Mouse (Mus musculus): ENCODE data around the gene Fes.
"Not testable (repeated sequence)": the region's sequence is repeated elsewhere in the genome, so short reads cannot be mapped to it uniquely, and the experiment has no call there.

Fes gene

DNA sequence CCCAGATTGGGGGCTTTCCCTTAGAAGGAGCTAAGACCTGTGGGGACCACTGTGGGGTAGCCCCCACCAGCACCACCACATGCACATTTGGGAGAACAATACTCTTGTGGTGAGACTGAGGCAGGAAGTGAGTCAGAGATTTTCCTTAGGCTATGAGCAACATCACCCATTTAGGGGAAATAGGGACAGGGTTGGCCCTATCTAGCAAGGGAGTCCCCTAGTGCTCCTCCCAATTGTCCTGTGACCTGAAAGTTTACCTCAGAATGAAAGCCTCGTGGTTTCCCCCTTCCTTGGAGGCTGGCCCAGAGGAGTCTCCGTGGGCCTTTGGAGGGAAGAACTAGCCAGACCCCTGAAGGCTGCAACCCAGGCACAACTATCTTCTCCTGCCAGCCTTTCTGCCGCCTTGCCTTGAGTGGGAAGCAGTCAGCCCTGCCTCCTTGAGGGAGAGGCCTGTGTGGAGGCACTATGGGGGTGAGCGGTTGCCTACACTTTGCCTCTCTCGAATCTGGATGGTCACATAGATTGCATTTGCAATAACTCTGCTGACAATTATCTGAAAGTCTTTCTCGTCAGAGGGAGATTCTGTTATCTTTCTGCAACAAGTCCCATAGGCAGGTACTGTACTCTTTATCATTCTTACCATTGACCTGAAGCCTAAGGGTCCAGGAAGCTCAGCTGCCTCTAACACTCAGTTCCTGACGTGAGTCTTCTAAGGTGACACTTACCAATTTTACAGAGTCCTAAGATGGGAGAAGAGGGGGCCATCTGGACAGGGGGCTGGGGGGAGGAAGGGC lies 16.6 kb upstream of the Fes start:
- DNase-seq (ENCODE audit: low spot score): no peak

DNA sequence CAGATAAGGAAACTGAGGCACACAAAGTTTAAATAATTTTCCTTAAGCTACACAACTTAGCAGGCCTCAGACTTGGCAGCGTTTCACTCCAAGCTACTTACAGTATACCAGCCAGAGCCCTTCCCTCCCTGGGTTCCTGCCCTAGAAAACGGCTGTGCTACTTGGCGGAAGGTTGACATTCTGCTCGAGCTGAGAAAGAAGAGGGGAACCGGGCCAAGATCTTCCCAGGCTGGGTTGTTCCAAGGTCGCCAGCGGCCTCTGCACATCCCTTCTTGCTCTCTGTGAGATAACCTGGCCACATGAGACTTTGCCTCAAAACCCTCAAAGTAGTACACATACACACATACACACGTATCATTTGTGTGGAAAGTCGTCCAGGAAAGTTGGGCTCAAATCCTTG lies 15.8 kb upstream of the Fes start:
- peak; percentile 77 for DNase-seq (ENCODE audit: low spot score)

DNA sequence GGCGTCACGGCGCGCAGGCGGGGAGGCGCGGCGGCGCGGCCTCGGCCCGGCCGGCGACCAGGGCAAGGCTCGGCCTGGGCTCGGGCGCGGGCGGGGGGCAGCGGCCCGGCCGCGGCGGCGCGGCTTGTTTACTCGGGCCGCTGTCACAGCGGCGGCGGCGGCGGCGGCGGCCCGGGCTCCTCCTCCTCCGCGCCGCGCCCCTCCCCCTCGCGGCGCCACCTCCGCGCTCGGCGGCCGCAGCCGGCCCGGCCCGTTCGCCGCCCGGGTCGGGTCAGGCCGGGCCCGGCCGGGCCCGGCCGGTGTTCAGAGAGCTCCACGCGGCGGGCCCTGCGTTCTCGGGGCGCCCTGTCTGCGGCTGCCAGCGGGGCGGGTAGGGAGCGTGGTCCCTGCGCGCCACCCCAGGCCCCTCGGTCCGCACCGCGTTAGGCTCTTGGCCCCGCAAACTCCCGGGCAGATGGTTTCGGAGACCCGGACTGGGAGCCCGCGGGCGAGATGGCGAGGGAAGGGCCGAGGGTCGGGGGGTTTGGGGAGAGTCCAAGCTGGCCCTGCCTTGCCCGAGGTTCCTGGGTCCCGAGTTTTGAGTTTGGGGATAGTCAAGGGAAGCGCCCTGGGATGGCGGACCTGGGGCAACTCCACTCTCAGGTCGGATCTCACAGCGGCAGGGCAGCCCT lies 15.0 kb upstream of the Fes start:
- DNase-seq (ENCODE audit: low spot score): peak; percentile 77

DNA sequence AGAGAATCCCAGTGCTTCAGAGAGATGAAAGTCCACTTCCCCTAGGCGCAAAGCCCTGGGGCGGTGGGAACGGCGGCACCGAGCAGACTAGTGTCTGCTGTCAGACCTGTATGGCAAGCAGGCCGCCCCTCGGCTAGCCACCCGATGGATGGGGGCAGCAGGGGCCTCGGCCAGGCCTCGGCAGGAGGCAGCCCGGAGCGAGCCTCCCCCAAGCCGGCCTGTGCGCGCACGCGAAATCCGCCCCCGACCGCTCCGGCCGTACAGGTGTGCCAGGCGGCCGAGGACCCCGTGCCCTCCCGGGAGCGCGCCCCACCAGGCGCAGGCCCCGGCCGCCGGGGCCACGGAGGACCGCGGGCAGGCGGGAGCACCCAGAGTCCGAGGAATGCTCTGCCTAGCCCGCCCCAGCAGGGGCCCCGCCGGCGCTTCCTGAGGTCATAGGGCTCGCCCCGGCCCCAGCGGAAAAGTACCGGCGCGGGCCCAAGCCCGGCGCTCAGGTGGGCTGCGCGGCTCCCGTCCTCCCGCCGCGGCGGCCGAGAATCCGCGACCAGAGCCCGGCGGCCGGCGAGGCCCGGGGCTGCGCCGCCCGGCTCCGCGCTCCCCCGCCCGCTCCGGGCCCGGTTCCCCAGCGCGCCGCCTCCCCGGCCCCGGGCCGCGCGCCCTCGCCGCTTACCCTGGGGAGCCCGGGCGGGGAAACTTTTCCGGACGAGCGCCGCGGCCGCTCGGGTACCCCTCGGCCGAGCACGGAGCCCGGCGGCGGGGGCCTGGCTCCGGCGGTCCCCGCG lies 14.3 kb upstream of the Fes start:
- peak; percentile 42 for DNase-seq (ENCODE audit: low spot score)

DNA sequence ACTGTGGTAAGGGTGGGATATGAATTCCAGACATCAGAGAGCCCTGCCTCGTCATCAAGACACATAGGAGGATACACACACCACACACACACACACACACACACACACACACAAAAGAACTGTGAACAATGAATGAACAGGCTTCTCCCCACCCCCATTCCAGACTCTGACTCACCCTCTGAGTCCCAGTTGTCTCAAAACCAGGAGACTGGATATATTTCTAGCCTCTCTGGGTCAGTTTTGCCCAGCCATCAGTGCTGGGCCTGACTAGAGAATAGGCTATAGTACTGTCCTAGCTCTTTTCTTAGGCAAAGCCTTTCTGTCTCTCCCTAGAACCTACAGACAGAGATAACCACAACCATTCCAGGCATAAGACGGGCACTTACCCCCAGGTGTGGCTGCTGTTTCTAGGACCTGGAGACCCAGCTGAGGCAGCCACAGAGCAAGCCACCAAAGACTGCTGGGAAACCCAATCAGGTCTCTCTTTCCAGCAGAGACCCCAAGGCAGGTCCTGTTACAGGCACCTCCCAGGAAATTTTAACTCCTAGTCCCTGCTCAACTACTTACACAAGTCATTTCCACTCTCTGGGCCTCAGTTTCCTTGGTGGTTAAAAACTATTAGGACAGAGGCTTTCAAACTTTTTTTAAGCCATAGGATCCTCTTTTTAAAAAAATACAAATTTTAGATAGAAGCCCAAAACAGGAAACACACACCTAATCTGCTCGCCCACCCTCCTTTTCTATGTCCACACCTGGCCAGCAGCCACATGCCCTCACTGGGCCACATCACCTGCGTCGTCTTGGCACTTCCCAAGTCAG lies 13.5 kb upstream of the Fes start:
- DNase-seq (ENCODE audit: low spot score): peak; percentile 40

DNA sequence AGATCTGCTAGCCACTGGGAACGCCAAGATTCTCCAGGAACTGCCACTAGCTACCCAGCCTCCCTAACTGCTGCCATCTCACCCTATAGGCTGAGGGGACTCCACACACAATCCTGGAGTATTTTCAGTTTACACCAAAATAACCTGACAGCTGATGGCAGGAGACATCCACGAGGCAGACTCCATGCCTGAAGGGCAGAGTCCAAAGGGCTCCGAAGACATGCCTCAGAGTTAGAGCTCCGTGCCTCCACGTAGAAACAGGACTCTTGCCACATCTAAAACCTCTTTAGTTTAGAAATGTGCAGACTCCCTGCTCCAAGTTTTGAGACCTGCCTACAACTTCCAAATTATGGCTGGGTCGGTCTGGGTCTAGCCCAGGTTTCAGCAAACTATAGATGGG lies 12.8 kb upstream of the Fes start:
- DNase-seq (ENCODE audit: low spot score): no peak

DNA sequence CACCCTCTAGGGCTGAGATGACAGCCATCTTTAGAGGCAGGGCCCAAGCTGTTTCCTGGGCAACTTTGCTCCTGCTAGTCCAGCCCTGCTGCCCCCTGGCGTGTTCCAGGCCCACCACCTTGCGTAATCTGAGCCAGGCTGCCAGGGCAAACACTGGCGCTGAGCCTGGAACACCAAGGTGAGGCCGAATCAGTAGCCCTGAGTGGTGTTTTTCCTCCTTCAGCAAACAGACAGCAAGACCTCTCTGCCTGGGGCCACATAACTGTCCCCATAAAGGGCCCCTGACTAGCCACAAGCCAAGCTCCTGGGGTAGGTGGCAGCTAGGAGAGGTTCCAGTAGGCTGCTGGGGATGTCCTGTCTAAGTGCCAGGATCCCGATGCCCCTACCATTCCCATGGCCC lies 12.4 kb upstream of the Fes start:
- peak; percentile 67 for DNase-seq (ENCODE audit: low spot score)

DNA sequence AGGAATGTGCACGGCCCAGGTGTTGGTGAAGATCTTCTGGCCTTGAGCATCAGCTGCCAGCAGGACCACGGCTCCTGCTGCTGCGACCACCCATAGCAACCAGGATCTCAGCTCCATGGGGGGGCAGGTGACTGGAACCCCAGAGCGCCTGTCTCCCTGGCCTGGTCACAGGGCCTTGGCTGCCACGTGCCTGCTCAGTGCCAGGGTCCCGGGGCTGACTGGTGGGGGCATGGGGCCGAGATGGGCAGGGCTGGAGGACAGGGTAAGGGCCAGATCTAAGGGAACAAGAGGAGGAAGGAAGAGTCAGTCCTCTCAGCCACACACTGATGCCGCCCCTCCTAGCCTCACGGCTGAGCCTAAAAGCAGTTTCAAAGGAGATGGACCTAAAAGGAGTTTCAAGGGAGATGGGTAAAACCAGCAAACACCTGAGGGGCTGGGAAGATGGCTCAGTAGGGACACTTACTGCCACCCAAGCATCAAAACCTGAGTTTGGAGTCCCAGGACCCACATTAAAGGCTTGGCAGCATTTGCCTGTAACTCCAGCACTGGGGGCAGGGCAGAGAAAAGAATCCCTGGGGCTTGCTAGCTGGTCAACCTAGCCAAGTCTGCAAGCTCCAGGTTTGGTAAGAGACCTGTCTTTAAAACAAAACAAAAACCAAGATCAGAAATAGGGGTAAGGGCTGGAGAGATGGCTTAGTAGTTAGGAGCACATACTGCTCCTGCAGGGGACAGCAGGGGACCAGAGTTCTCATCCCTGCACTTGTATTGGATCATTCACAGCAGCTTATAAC lies 11.1 kb upstream of the Fes start:
- DNase-seq (ENCODE audit: low spot score): no peak

DNA sequence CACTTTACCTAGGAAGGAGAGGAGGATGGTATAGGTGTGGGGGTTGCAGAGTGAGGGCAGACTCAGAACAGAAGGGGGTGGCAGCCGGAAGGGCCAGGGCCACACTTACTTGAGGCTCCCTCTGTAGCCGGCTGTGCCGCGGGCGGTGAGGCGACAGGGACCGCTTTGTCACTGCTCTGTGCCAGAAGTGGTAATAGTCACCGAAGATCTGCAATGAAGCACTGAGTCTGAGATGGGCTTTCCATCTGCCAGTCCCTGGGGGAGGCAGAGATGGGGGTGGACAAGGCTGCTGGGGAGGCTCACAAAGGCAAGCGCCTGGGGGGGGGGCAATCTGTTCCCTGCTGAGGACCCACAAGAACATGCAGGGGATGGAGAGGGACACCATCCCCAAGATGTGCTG lies 10.2 kb upstream of the Fes start:
- DNase-seq (ENCODE audit: low spot score): no peak

DNA sequence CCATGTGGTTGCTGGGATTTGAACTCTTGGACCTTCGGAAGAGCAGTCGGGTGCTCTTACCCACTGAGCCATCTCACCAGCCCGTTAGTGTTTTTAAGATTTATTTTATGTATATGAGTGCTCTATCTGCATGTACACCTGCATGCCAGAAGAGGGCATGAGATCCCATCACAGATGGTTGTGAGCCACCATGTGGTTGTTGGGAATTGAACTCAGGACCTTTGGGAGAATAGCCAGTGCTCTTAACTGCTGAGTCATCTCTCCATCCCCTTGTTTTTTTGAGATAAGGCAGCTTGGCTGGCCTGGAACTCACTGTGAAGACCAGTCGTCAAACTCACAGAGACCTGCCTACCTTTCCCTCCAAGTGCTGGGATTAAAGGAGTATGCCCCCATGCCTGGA lies 8.7 kb upstream of the Fes start:
- not testable (repeated sequence) for DNase-seq (ENCODE audit: low spot score)

DNA sequence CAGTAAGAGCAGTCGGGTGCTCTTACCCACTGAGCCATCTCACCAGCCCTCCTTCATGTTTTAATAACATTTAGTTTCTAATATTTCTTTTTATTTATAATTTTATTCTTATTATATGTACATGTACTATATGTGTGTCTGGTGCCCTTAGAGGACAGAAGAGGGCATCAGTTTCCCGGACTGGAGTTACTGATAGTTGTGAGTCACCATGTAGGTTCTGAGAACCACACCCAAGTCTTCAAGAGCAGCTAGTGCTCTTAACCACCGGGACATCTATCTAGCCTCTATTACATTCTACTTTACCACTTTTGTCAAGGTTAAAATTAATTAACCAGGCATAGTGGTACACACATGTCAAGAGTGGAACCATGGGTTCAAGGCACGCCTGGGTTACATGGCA lies 6.9 kb upstream of the Fes start:
- DNase-seq (ENCODE audit: low spot score): no peak

DNA sequence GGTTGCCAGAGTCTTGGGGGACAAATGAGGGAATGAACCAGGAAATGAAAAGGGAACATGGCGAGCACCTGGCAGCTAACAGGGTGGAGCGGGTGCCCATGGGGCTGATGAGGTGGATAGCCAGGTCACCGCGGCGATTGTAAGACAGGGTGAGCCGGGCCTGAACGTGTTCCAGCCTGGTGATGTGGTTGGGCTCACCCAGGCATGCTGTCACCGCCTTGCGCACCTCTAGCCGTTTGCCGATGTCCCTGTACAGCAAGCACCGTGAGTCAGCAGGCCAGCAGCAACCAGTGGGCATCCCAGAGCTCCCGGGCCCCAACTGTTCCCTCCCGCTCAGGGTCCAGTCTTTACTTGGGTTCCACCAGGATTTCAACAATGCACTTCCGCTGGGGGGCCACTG lies 4.4 kb upstream of the Fes start:
- DNase-seq (ENCODE audit: low spot score): peak; percentile 53

DNA sequence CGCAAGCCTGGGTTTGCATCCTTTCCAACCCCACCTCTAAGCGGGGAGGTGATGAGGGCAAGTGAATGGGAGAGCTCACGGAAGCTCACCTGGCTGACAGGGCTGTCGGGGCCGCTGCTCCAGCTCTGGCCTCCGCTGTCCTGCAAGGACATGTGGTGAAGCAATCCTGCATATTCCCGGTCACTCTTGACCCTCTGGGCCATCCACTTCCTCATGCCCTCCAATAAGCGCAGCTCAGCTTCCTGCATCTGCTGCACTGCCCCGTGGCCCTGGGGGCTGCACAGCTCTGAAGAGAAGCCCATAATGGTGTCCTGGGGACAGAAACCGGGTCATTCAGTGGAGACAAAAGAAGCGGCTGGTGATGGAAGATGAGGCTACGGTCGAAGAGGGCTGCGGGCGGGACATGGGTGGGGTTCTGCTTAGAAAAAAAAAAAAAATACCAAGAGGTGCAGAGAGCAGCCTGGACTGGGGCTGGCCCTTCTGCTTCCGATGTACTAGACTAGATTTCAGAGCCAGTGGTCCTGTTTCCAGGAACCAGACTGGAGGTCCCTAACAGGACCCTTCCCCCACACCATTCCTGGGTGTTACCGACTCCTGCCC lies 613 bp downstream of the Fes start:
- no peak for DNase-seq (ENCODE audit: low spot score)

DNA sequence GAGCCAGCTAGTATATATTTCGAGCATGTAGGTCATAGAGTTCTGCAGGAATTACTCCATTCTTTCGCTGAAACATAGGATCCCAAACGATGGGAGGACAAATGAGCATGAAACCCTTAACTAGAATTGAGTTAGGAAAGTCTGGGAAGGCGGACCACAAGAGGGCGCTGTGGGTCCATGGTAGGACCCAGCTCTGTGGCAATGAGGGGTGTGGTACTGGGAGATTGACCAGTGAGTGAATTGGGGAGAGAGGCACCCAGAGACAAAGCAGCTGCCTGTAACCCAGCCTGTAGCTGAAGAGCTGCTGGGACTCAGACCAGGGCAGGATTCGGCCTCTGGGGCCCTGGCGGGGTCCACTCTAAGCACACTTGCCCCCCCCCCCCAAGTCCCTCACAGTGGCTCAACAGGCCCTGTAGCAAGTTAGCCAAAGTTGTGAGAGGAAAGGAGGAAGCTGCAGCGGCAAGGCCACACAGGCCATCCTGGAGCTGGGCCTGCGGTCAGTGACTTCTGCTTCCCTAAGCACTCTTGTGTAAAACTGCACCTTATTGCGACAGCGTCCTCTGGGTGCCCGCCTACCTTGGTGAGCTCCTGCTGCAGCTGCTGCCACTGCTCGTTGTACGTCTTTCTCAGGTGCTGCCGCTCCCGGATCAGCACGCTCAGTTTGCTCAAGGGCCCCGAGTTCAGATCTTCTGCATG lies 1.4 kb downstream of the Fes start:
- peak; percentile 94 for DNase-seq (ENCODE audit: low spot score)

DNA sequence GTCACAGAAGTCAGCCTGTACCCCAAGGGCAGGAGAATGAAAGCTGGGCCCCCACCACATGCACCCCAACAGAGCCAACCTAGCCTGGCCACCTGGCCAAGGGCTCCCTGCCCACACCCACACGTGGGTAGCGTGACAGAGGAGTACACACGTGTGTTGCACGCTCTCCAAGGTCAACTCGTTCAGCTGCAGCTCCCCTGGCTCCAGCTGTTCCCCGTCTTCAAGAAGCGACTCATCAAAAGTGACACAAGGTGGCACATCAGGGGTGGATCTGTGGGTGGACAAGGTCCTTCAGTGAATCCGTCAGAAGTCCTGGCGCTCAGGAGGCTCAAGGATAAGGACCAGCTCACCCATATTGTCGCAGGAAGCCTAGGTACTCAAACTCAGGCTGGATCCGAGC lies 4.8 kb downstream of the Fes start:
- DNase-seq (ENCODE audit: low spot score): no peak

DNA sequence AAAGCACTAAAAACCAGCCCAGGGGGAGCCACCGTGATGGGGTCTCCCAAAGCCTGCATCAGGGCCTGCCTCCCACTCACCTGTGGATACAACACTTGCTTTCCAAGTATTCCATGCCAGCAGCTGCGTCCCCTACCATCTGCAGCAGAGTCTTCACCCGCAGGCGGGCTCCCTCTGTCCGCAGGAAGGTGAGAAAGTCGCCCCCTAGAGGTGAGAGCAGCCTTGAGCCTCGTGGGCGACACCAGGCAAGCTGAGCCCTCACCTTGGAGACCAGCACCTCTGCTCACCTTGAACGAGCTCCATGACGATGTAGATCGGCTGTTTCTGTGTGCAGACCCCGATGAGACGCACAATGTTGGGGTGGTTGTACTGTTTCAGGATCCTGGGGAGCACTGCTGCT lies 8.2 kb downstream of the Fes start:
- DNase-seq (ENCODE audit: low spot score): no peak

DNA sequence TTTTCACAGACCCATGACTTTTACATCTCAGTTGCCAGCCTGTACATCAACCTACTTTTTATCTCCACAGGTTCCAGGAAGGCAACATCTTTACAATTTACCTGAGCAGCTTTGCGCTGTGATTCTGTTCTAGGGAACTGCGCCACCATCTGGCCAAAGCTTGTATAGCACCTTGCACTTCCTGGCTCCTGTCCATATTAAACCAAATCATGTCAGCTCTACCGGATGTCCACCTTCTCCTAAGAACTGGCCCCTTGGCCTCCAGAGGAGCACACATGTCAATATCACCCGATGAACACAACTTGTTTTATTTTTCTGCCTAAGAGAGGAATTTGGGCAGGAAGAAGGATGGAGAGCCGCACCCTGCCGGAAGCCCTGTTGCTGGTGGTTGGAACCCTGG lies 10.3 kb downstream of the Fes start:
- DNase-seq (ENCODE audit: low spot score): peak; percentile 71

DNA sequence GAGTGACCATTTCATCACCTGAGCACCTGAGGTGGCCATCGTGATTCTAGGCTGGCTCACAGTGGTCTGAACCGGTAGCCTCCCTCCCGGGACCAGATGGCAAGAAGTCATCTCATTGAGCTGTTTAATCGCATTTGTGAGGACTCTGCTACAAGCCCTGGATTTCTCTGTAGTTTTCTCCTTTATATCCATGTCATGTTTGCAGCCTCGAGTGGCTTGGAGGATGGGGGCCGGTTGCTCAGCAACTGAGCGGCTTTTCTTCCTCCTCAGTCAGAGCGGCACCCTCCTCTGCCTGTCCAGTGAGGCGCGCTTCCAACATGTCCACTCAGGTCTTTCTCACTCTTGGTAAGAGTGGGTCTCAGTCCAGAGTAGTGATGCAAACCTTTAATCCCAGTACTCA lies 11.6 kb downstream of the Fes start:
- DNase-seq (ENCODE audit: low spot score): no peak

DNA sequence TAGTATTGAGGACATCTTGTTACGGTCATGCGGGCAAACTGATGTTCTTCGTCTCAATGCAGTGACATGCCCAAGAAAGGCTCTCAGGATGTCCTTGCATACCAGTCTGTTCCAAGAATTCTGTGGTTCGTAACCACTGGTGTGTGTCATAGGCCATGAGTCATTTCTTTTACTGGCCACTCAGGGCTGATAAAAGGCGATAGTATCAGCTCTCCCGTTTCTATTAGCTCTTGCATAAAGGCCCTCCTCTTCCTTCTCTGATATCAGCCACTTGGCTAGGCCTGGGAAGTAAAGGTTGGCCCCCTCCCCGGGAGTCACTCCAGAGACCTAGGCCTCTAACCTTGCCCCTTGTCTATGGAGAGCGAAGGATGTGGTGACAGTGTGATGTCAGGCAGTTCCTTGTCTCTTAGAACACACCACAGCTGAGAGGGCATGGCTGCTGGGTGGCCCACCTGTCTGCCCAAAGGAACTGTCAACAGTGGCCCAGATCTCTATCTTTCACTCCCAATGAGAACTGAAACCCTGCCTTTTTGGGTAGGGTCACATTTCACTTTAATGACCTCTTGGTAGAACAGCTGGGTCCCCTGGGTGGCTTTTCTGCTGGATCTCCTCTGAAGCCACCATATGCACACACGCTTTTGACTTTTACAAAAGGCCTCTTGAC lies 12.2 kb downstream of the Fes start:
- DNase-seq (ENCODE audit: low spot score): peak; percentile 59

DNA sequence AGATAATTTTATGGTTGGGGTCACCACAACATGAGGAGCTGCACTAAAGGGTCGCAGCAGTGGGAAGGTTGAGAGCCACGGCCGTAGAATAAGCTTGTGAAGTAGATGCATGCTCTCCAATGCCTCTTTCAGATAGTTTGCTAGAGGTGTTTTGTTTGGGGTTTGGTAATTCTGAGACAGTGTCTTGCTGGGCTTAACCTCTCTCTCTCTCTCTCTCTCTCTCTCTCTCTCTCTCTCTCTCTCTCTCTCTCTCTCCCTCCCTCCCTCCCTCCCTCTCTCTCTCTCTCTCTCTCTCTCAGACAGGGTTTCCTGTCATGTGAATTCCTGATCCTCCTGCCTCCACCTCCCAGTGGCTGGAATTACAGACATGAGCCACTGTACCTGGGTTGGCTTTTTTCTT lies 13.0 kb downstream of the Fes start:
- no peak for DNase-seq (ENCODE audit: low spot score)
